In genomic region chr14:120805137-120805536, GRCm38 (mm10) we compare ENCODE assay signal across 14 mouse cellular contexts.
DNase-seq lines count a peak whose midpoint lies in the region; ATAC-seq and TF ChIP-seq lines count a peak whose summit lies in the region.
"Had no signal": no experiment of that assay in that cellular context is flagged by ENCODE, and none has a peak within 500 bp of the region (broad histone marks: within the 10 kb centered on the region; RNA-seq: fewer than 3 reads in every experiment).

No protein-coding gene starts in this region.

- H3K4me1 ChIP-seq in kidney, embryonic 15.5 days, result peaks cover 19% of the 10 kb centered on the region
- peaks cover 0 to 11% of the 10 kb centered on the region in 2 experiments; a peak in 2 of 4 replicates for H3K4me1 ChIP-seq in CH12.LX (ENCODE audit: control insufficient read depth in 1 of 2, insufficient read depth in 2 of 2)

- no peak overlapping the region for H3K9ac ChIP-seq in kidney, embryonic 15.5 days
- no peak overlapping the region for H3K9ac ChIP-seq in CH12.LX (ENCODE audit: insufficient read depth, low read depth)
- H3K9ac ChIP-seq: hindbrain, embryonic 12.5 days; limb, embryonic 12.5 days; liver, postnatal 0 days had no signal

- H3K4me2 ChIP-seq in kidney, embryonic 15.5 days, result no peak overlapping the region
- H3K4me2 ChIP-seq in CH12.LX (ENCODE audit: insufficient read depth, low read depth, poor library complexity, severe bottlenecking), result peak overlapping the region; percentile 29; the same call in 1 of the 2 replicates
- H3K4me2 ChIP-seq: hindbrain, embryonic 12.5 days; limb, embryonic 12.5 days had no signal

- TF ChIP-seq EP300 in CH12.LX (IDR thresholded peaks at IDR 0.05; ENCODE audit: low read length), result no peak

- no peak for DNase-seq in kidney, postnatal 36 days
- DNase-seq in CH12.LX (ENCODE audit: extremely low read depth) (no peak), NIH3T3 (ENCODE audit: low read depth) (peak; percentile 20)
- peak; percentile 73 for DNase-seq in lung, postnatal 36 days
- DNase-seq in urinary bladder, adult 2 months (ENCODE audit: low spot score), result no peak
- no peak for DNase-seq in layer of hippocampus, adult 11-12 months (ENCODE audit: low spot score)
- DNase-seq: cerebellum, adult 2 months; gastrocnemius, postnatal 25 days; kidney, adult 11 months; liver, postnatal 0 days had no signal

- no peak overlapping the region for H3K4me3 ChIP-seq in kidney, embryonic 15.5 days (replicated peaks)
- H3K4me3 ChIP-seq in CH12.LX (replicated peaks in 1 of 3; ENCODE audit: low read depth in 2 of 3, low read length in 2 of 3, poor library complexity in 1 of 3), result no peak overlapping the region
- H3K4me3 ChIP-seq: hindbrain, embryonic 12.5 days; limb, embryonic 12.5 days had no signal

- H3K79me2 ChIP-seq in CH12.LX (replicated peaks; ENCODE audit: control insufficient read depth, extremely low read depth, insufficient read depth, poor library complexity, severe bottlenecking), result no peaks in the 10 kb centered on the region

- in situ Hi-C loops in CH12.LX (cut with MboI; ENCODE audit: low pct_ligation_motif_present, low pct_unique_long_range_greater_than_20kb, low sequenced_read_pairs), result no loop called here

- ATAC-seq in kidney, embryonic 15.5 days (replicated peaks; ENCODE audit: low FRiP score), result peak; percentile 57
- ATAC-seq: liver, postnatal 0 days; Patski had no signal

- no peak for TF ChIP-seq RAD21 in CH12.LX (IDR thresholded peaks at IDR 0.05; ENCODE audit: low read depth, low read length)

- WGBS in kidney, embryonic 15.5 days, result 46% methylated on average over 6 of the region's 6 CpGs

- dilution Hi-C loops in CH12.LX (cut with MboI; ENCODE audit: extremely low pct_ligation_motif_present, extremely low pct_unique_long_range_greater_than_20kb, low sequenced_read_pairs), result no loop called here

- TF ChIP-seq POLR2A in CH12.LX (IDR thresholded peaks at IDR 0.05; ENCODE audit: low read depth, low read length), result no peak

- peak overlapping the region; percentile 66 for H3K27ac ChIP-seq in kidney, embryonic 15.5 days
- no peak overlapping the region for H3K27ac ChIP-seq in CH12.LX (ENCODE audit: insufficient read depth, low read depth)
- H3K27ac ChIP-seq: hindbrain, embryonic 12.5 days; limb, embryonic 12.5 days had no signal

- no peaks in the 10 kb centered on the region for H3K36me3 ChIP-seq in kidney, embryonic 15.5 days
- H3K36me3 ChIP-seq in CH12.LX (replicated peaks in 1 of 2; ENCODE audit: control insufficient read depth in 1 of 2, insufficient read depth in 1 of 2, low read length in 1 of 2), result no peaks in the 10 kb centered on the region
- H3K36me3 ChIP-seq: hindbrain, embryonic 12.5 days; limb, embryonic 12.5 days had no signal

- no peak for TF ChIP-seq CTCF in CH12.LX (conservative IDR thresholded peaks at IDR 0.05 in 1 of 2, IDR thresholded peaks at IDR 0.05 in 1 of 2; ENCODE audit: low read depth in 2 of 2, low read length in 2 of 2)

- H3K9me3 ChIP-seq in kidney, embryonic 15.5 days (replicated peaks), result no peaks in the 10 kb centered on the region
- H3K9me3 ChIP-seq in CH12.LX (replicated peaks; ENCODE audit: low read length), result peaks cover 5% of the 10 kb centered on the region
- H3K9me3 ChIP-seq: limb, embryonic 12.5 days had no signal

- H3K27me3 ChIP-seq in kidney, embryonic 15.5 days, result no peaks in the 10 kb centered on the region
- H3K27me3 ChIP-seq in CH12.LX (replicated peaks), result no peaks in the 10 kb centered on the region
- H3K27me3 ChIP-seq: hindbrain, embryonic 12.5 days had no signal

TF ChIP-seq in CH12.LX, 34 proteins besides CTCF, POLR2A, EP300 and RAD21:
- TF ChIP-seq CHD1 (IDR thresholded peaks at IDR 0.05; ENCODE audit: low read depth, low read length) (no peak), TBP (conservative IDR thresholded peaks at IDR 0.05; ENCODE audit: low read depth, low read length) (no peak), RCOR1 (conservative IDR thresholded peaks at IDR 0.05; ENCODE audit: low read depth, low read length) (no peak), ELF1 (IDR thresholded peaks at IDR 0.05; ENCODE audit: low read depth, low read length) (no peak), IRF4 (IDR thresholded peaks at IDR 0.05; ENCODE audit: low read depth, low read length) (no peak), BHLHE40 (IDR thresholded peaks at IDR 0.05; ENCODE audit: low read depth, low read length) (no peak), ZKSCAN1 (IDR thresholded peaks at IDR 0.05; ENCODE audit: borderline replicate concordance, low read depth, low read length) (no peak), MEF2A (IDR thresholded peaks at IDR 0.05; ENCODE audit: borderline replicate concordance, low read depth, low read length) (no peak), MAX (IDR thresholded peaks at IDR 0.05; ENCODE audit: low read length) (no peak), MAFK (IDR thresholded peaks at IDR 0.05; ENCODE audit: insufficient replicate concordance, low read length) (no peak), ZC3H11A (IDR thresholded peaks at IDR 0.05; ENCODE audit: low read depth, low read length) (no peak), TCF12 (IDR thresholded peaks at IDR 0.05; ENCODE audit: low read depth, low read length) (no peak), ETS1 (conservative IDR thresholded peaks at IDR 0.05; ENCODE audit: low read depth, low read length) (no peak), MXI1 (IDR thresholded peaks at IDR 0.05; ENCODE audit: low read depth, low read length) (no peak), GABPA (IDR thresholded peaks at IDR 0.05; ENCODE audit: insufficient replicate concordance, low read depth, low read length) (no peak), USF2 (conservative IDR thresholded peaks at IDR 0.05; ENCODE audit: low read depth, low read length) (no peak), MYC (IDR thresholded peaks at IDR 0.05; ENCODE audit: low read depth, low read length) (no peak), POLR2AphosphoS2 (IDR thresholded peaks at IDR 0.05; ENCODE audit: low read depth, low read length) (no peak)

Comparison
In these comparisons a context has a peak if more than half of its experiments do, and no peak if none do; other contexts are left out.
1. DNase-seq: peak in NIH3T3 (single experiment) and lung, postnatal 36 days (single experiment); none in kidney, postnatal 36 days (0 of 2), CH12.LX (single experiment), urinary bladder, adult 2 months (single experiment) and layer of hippocampus, adult 11-12 months (single experiment).